Mouse (Mus musculus): ENCODE data around the gene Gm5157. TPM values are rescaled to one million over a fixed set of nuclear protein-coding genes. Genes with fewer than 3 reads are reported as not detected.
"Not testable (repeated sequence)": the region's sequence is repeated elsewhere in the genome, so short reads cannot be mapped to it uniquely, and the experiment has no call there.

Gm5157 gene
- total RNA-seq (2018; cell fraction: chromatin; rRNA removed) = not detected
- not detected for total RNA-seq (2018; cell fraction: cytosol; rRNA removed)
- not detected for total RNA-seq (2018; cell fraction: nucleus; rRNA removed)
- polyA plus RNA-seq (2018) = not detected in 3 replicates

- H3K36me3 ChIP-seq (ENCODE audit: inconsistent target); H3K79me2 ChIP-seq (ENCODE audit: inconsistent target); H3K27ac ChIP-seq; H3K4me3 ChIP-seq (ENCODE audit: inconsistent target): not testable (repeated sequence)
- no CpG with 5 or more reads among the region's 2 CpGs for WGBS (ENCODE audit: missing documents)
These were observed at the start of gene Gm5157 for GRCm38 (mm10) chr7:21190323-21190722. Gm5157 (minus strand) TSS chr7:21190423.

GRCm38 (mm10) chr7:21161885-21162284 lies 28.3 kb downstream of the Gm5157 start, which contains the start of gene Vmn1r123:
Vmn1r123 (plus strand) TSS chr7:21162185.
- not testable (repeated sequence) for H3K27ac ChIP-seq; H3K36me3 ChIP-seq (ENCODE audit: inconsistent target); H3K4me3 ChIP-seq (ENCODE audit: inconsistent target); H3K79me2 ChIP-seq (ENCODE audit: inconsistent target)
- no CpG with 5 or more reads among the region's 3 CpGs for WGBS (ENCODE audit: missing documents)

Other genes with a start within 250 kb of the Gm5157 start
- not detected in 3 replicates for gene Vmn1r119, start 178.0 kb downstream of the Gm5157 start, polyA plus RNA-seq (2018)
- gene Vmn1r120, start 136.6 kb downstream of the Gm5157 start, polyA plus RNA-seq (2018) = not detected in 3 replicates
- gene Vmn1r121, start 91.9 kb downstream of the Gm5157 start, polyA plus RNA-seq (2018) = not detected in 3 replicates
- gene Vmn1r122, start 56.3 kb downstream of the Gm5157 start, polyA plus RNA-seq (2018) = not detected in 3 replicates
- not detected in 3 replicates for gene Vmn1r123, start 28.2 kb downstream of the Gm5157 start, polyA plus RNA-seq (2018)
- not detected in 3 replicates for gene Vmn1r124, start 70.2 kb upstream of the Gm5157 start, polyA plus RNA-seq (2018)
- gene Vmn1r125, start 81.8 kb upstream of the Gm5157 start, polyA plus RNA-seq (2018) = not detected in 3 replicates
- not detected in 3 replicates for gene Vmn1r126, start 111.0 kb upstream of the Gm5157 start, polyA plus RNA-seq (2018)
- gene Vmn1r127, start 129.4 kb upstream of the Gm5157 start, polyA plus RNA-seq (2018) = not detected in 3 replicates
- gene Vmn1r128, start 158.9 kb upstream of the Gm5157 start, polyA plus RNA-seq (2018) = not detected in 3 replicates
- gene Vmn1r129, start 170.9 kb upstream of the Gm5157 start, polyA plus RNA-seq (2018) = not detected in 3 replicates
- gene Gm6882, start 242.3 kb upstream of the Gm5157 start, polyA plus RNA-seq (2018) = not detected in 3 replicates

Data from macrophage (primary cell).